Mouse (Mus musculus): ENCODE measurements around the gene Wdr46.
"Not testable (repeated sequence)": the region's sequence is repeated elsewhere in the genome, so short reads cannot be mapped to it uniquely, and the experiment has no call there.

Wdr46 gene

DNA sequence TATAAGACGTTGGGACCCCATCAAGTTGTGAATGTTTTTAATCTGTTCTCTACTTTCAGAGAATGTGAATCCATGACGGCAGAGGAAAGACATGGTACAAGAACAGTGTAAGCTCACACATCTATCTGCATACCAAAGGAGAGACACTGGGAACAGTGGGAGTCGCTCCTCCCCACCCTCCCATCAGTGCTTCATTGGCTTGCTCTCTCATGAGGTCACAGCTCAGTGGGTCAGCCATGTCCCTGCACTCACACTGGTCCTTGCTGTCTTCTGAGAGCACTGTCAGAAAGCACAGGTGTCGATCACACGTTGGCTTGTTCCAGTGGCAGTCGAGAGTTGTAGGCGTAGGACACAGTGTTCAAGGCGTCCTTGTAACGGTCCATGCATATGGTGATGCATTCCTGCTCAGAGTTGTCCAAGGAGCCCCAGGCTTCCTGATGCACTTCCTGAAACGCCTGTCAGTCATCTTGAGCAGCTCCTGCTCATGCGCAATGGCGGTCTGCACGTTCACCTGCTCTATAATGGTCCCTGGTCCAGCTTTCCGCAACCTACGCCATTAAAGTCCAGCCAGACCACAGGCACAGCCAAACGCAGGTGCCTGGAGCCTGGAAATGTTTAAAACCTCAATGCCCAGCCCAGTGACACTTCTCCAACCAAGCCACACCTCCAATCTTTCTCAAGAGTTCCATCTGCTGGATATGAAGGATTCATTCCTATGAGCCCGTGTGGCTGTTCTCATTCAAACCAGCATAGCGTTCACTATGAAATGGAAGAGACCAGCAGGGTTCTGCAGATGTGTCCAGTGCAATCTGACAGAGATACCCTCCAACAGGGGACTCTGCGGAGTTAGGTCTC is 39.9 kb downstream of the Wdr46 start:
- DNase-seq, result no peak

DNA sequence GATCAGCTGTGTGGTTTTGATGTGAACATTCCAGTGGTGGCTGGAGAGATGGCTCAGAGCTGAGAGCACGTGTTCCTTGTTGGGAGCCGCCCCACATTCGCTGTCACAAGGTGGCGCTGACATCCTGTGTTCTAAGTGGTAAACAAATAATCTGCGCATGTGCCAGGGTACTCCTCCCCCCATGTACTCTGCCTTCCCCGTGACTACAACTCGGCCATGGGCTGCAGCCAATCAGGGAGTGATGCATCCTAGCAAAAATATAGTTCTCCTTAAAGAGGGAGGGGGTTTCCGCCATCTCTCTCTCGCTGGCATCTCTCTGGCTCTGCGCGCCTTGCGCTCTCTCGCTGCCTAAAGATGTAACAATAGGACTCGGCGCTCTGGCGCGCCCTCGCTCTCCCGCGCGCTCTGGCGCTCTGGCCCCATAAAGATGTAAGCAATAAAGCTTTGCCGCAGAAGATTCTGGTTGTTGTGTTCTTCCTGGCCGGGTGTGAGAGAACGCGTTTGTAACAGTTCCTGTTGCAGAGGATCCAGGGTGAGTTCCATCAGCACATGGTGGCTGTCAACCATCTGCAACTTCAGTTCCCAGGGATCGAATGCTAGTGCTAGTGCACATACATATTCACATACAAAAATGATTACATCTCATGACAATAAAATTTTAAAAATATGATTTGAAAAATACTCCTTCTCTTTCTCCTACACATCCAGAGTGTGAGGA is 40.9 kb downstream of the Wdr46 start:
- peak; percentile 93 to 94 for DNase-seq

DNA sequence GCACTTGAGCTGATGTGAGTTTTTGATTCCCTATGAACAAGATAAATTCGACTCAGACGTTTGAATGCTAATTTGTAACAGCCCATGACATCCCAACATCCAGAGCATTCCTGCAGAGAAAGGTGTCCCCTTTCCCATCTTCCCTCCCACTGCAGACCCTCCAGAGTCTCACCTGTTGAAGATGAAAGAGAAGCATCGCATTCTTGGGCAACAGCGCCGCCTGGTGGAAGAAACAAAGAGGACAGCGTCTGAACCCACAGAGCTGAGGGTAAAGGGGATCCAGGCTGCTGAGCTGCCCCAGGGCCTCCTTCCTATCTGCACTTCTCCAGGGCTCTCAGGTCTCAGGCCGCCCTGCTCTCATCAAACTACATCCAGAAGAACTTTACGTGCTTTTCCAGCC is 41.7 kb downstream of the Wdr46 start:
- DNase-seq, result peak in 1 of 2 experiments; percentile 75

DNA sequence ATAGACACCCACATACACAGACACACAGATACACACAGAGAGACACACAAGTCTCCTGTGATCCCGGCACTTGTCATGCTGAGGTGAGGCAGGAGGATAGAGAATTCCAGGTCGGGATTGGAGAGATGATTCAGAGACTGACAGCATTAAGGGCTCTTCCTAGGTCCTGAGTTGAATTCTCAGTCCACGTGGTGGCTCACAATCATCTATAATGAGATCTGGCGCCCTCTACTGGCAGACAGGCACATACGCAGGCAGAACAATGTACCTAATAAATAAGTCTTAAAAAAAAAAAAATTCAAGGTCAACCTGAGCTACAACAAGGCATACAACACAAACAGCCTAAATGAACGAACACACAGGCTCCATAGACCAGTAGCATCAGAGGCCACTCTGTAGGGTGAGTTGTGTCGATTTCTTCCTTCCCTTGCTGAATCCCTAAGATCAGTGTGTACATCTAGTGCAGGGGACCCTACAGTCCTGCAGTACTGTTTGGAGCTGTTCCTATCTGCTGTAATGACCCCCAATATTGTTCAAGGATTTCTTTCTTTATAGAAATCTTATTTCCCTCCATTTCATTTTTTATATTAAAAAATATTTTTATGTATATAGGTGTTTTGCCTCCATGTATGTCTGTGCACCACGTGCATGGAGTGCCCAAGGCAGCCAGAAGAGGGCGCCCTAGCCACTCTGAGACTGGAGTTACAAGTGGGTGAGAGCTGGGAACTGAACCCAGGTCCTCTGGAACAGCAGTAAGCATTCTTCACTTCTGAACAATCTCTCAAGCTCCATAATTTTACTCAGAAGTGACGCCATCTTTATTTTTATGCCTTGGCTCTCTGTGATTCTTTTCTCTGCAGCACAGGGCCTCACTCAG is 51.6 kb downstream of the Wdr46 start:
- peak; percentile 41 to 49 for DNase-seq

DNA sequence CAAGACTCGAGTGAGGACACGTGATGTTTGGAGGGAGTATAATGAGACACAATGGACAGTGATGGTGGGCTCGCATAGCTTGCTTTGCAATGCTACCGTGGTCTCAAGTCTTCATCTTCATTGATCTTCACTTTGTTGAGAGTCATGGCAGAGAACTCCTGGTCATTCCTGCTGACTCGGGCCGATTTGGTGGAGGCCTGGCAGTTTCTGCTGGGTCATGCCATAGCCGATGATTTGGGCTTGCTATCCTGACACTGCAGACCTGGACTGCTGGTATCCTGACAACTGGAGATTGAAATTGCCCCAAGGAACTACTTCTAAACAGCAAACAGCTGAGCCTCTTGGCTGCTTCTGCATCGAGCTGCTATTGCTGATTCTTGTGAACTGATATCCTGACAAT is 54.5 kb downstream of the Wdr46 start:
- no peak for DNase-seq

DNA sequence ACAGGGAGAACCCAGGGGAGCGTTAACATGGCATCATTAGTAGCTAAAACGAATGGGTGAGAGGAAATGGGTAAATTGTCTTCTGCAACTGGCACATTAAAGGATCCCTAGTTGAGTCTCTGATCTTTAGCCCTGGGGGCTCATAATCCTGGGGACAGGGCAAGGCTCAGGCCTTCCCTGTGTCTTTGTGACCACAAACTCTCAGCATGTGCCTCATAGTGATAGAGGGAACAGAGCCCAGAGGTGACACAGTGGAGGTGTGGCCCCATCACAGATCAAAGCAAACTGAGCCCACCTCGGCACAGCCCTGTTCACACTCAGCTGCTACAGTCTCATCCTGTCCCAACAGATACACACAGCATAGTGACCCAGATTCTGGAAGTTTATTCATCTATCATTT is 55.2 kb downstream of the Wdr46 start:
- DNase-seq, result no peak

DNA sequence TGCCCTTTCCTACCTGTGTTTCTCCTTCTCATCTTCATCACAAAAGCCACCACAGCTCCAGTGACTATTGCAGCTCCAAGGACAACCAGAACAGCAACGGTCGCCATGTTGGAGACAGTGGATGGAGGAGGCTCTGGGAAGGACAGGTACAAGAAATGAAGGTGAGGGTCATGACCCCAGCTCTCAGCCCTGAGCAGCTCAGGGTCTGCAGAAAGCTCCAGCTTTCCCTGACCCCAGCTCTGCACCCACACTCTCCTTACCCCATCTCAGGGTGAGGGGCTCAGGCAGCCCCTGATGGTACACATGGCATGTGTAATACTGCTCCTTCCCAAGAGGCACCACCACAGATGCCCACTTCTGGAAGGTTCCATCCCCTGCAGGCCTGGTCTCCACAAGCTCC is 56.6 kb downstream of the Wdr46 start:
- not testable (repeated sequence) for DNase-seq

DNA sequence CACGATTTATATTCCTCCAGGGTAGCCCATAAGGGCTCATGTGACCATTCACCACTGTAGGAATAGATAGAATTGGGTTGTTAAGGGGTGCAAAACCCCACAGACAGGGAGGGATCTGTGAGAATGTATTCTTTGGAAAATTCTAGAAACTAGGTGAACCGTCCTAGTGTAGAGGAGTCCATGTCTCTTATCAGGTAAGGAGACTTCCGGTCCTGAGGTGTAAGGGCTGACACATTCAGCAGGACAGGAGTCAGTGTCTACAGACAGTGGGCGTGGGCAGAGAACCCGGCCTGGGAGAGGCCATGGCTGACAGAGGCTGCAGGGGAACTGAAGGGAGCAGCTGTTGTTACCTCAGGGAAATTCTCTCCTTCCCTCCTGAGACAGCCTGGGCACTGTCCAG is 58.2 kb downstream of the Wdr46 start:
- DNase-seq, result not testable (repeated sequence)

Data from kidney, adult 8-10 months (tissue).